Mouse (Mus musculus): ENCODE measurements around the gene Psors1c2. TPM values are rescaled to one million over a fixed set of nuclear protein-coding genes. Genes with fewer than 3 reads are reported as not detected.

Gene Psors1c2
- polyA plus RNA-seq, 1 experiment from 2014 or later: 0.51 TPM

- Histone ChIP-seq H3K4me2 (ENCODE audit: low read depth, low read length) (no peak overlapping the region), H3K4me1 (ENCODE audit: control insufficient read depth, insufficient read depth, low read length) (peaks cover 9% of the 10 kb centered on the region; the same call in 1 of the 2 replicates), H3K9me3 (ENCODE audit: control insufficient read depth, low read length) (no peaks in the 10 kb centered on the region), H3K27ac (ENCODE audit: low read depth, low read length) (no peak overlapping the region), H3K9ac (replicated peaks; ENCODE audit: low read depth, low read length) (no peak overlapping the region), H3K4me3 (ENCODE audit: low read depth, low read length) (no peak overlapping the region), H3K36me3 (ENCODE audit: control insufficient read depth, insufficient read depth, low read length) (no peaks in the 10 kb centered on the region), H3K27me3 (ENCODE audit: control insufficient read depth, insufficient read depth, low read length) (no peaks in the 10 kb centered on the region)
- 23% methylated on average over 2 of the region's 2 CpGs for WGBS
- ATAC-seq (ENCODE audit: low read depth): no peak
Measured at GRCm38 (mm10) chr17:35513886-35514285, 19.1 kb upstream of the Psors1c2 start.

DNA sequence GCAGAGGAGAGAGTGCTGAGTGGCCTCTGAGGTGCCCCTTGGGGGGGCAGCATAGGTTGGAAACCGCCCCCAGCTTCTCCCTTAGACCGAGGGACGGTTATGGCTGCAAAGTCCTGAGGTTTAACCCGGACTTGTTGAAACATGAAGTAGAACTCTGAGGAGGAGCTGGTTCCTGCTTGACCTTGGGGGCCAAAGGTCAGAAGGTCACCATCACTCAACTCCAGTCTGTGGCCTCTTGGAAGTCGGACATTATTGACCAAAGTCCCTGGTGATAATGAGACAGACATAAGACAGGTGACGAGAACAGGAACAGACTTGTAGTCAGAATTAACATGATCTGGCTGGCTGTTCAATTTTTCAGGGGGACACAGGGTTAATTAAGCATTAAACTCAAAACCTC, 18.2 kb upstream of the Psors1c2 start:
- Histone ChIP-seq H3K4me2 (ENCODE audit: low read depth, low read length) (no peak overlapping the region), H3K9me3 (ENCODE audit: control insufficient read depth, low read length) (no peaks in the 10 kb centered on the region), H3K9ac (replicated peaks; ENCODE audit: low read depth, low read length) (no peak overlapping the region), H3K4me3 (ENCODE audit: low read depth, low read length) (no peak overlapping the region), H3K4me1 (ENCODE audit: control insufficient read depth, insufficient read depth, low read length) (peaks cover 9% of the 10 kb centered on the region; the same call in 1 of the 2 replicates), H3K27ac (ENCODE audit: low read depth, low read length) (no peak overlapping the region), H3K36me3 (ENCODE audit: control insufficient read depth, insufficient read depth, low read length) (no peaks in the 10 kb centered on the region), H3K27me3 (ENCODE audit: control insufficient read depth, insufficient read depth, low read length) (no peaks in the 10 kb centered on the region)
- WGBS: 36% methylated on average over 6 of the region's 6 CpGs
- no peak for ATAC-seq (ENCODE audit: low read depth)

DNA sequence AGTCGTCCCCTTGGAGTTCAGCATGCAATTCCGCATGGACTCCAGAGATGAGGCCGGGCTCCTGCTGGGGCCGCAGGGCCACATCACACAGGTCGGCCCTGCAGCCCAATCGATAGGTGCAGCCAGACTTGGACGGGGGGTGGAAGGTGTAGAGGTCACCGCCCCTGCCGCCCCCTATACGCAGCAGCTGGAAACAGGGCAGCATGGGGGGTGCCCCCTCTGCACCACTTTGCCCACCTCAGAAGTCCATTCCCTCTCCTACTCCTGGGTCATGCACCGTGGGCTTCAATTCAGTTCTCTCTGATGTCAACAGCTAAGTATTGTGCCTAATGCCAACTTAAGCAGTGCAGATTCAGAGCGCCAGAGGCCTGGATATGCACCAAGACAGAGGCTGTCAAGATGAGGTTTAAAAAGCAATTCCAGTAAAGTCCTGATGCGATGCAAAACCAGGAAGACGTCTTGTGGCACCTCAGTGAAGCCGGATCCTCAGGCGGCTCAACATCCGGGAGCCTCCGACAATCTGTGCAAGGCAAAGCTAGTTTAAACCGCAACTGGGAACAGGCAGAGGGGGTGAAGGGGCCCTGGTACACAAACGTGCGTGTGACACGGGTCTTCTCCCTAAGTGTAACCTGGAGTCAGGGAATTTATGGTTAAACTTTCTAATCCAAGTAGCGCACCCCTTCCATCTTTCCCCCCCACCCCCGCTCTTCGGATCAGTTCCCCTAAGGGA, 16.9 kb upstream of the Psors1c2 start:
- Histone ChIP-seq H3K4me2 (ENCODE audit: low read depth, low read length) (peak overlapping the region; percentile 67), H3K4me1 (ENCODE audit: control insufficient read depth, insufficient read depth, low read length) (peaks cover 9% of the 10 kb centered on the region; the same call in 1 of the 2 replicates), H3K36me3 (ENCODE audit: control insufficient read depth, insufficient read depth, low read length) (no peaks in the 10 kb centered on the region), H3K9me3 (ENCODE audit: control insufficient read depth, low read length) (no peaks in the 10 kb centered on the region), H3K27ac (ENCODE audit: low read depth, low read length) (no peak overlapping the region), H3K4me3 (ENCODE audit: low read depth, low read length) (peak overlapping the region; percentile 47), H3K9ac (replicated peaks; ENCODE audit: low read depth, low read length) (0 out of 2 replicates have a peak overlapping the region, but pooled peaks have one; percentile 21), H3K27me3 (ENCODE audit: control insufficient read depth, insufficient read depth, low read length) (no peaks in the 10 kb centered on the region)
- ATAC-seq (ENCODE audit: low read depth): peak; percentile 14
- whole genome bisulfite sequencing: 6% methylated on average over 25 of the region's 25 CpGs

DNA sequence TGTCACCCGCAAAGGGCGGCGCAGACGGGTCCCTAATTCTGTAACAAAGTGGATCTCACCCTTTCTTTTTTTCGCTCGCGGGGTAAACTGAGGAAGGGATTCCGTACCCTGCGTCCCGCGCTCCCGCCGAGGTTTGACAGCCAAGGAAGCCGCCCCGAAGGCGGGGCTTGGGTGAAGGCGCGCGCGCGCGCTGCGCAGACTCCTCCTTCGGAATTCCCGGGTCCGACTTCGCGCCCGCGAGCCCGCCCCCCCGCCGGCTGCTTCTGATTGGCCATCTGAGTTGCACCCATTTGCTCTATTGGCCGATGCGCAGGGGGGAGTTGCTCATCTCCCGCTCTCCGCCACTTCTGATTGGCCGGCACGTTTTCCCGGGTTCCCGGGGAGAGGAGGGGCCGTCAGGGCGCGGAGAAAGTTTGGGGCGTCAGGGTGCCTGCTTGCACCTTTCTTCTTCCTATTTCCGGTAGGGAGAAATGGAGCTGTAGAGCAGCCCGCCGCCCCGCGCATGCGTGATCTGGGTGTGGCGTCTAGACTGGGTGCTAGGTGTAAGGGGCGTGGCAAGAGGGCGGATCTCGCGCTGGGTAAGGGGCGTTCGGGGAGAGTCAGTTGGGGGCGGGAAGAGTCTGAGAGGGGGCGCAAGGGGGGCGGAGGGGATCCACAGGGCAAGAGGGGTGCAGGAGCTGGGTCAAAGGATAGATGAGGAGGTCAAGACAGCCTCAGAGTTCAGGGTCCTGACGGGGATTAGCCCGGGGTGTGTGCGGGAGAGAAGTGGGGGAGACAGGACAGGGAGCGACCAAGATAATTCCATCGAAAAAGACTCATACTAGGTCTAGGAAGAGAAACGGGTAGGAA, 16.1 kb upstream of the Psors1c2 start, which contains the start of the genes Tcf19 and Cchcr1:
TSS of gene Tcf19 (minus strand) at position 173 of the 849 bp plus-strand sequence.
TSS of gene Cchcr1 (plus strand) at position 449 of the 849 bp plus-strand sequence.
- ATAC-seq (ENCODE audit: low read depth): peak; percentile 96
- Histone ChIP-seq H3K27me3 (ENCODE audit: control insufficient read depth, insufficient read depth, low read length) (no peaks in the 10 kb centered on the region), H3K4me3 (ENCODE audit: low read depth, low read length) (peak within 1 kb of the TSS; percentile 47), H3K4me1 (ENCODE audit: control insufficient read depth, insufficient read depth, low read length) (peaks cover 9% of the 10 kb centered on the region; the same call in 1 of the 2 replicates), H3K27ac (ENCODE audit: low read depth, low read length) (no peak within 1 kb of the TSS), H3K9me3 (ENCODE audit: control insufficient read depth, low read length) (no peaks in the 10 kb centered on the region), H3K36me3 (ENCODE audit: control insufficient read depth, insufficient read depth, low read length) (no peaks in the 10 kb centered on the region), H3K4me2 (ENCODE audit: low read depth, low read length) (peak within 1 kb of the TSS; percentile 67), H3K9ac (replicated peaks; ENCODE audit: low read depth, low read length) (peak within 1 kb of the TSS; percentile 37)
- WGBS: under 1% methylated on average over 65 of the region's 67 CpGs

- Histone ChIP-seq H3K4me1 (ENCODE audit: control insufficient read depth, insufficient read depth, low read length) (peaks cover 9% of the 10 kb centered on the region; the same call in 1 of the 2 replicates), H3K36me3 (ENCODE audit: control insufficient read depth, insufficient read depth, low read length) (no peaks in the 10 kb centered on the region), H3K9ac (replicated peaks; ENCODE audit: low read depth, low read length) (no peak overlapping the region; the same call in 1 of the 2 replicates), H3K9me3 (ENCODE audit: control insufficient read depth, low read length) (no peaks in the 10 kb centered on the region), H3K27ac (ENCODE audit: low read depth, low read length) (no peak overlapping the region), H3K4me2 (ENCODE audit: low read depth, low read length) (peak overlapping the region; percentile 67), H3K27me3 (ENCODE audit: control insufficient read depth, insufficient read depth, low read length) (no peaks in the 10 kb centered on the region), H3K4me3 (ENCODE audit: low read depth, low read length) (peak overlapping the region; percentile 47)
- WGBS: 8% methylated on average over 12 of the region's 12 CpGs
- no peak for ATAC-seq (ENCODE audit: low read depth)
Measured at GRCm38 (mm10) chr17:35517526-35517925, 15.5 kb upstream of the Psors1c2 start.

- Histone ChIP-seq H3K36me3 (ENCODE audit: control insufficient read depth, insufficient read depth, low read length) (no peaks in the 10 kb centered on the region), H3K27me3 (ENCODE audit: control insufficient read depth, insufficient read depth, low read length) (no peaks in the 10 kb centered on the region), H3K4me3 (ENCODE audit: low read depth, low read length) (no peak overlapping the region), H3K9ac (replicated peaks; ENCODE audit: low read depth, low read length) (no peak overlapping the region), H3K9me3 (ENCODE audit: control insufficient read depth, low read length) (no peaks in the 10 kb centered on the region), H3K4me1 (ENCODE audit: control insufficient read depth, insufficient read depth, low read length) (no peaks in the 10 kb centered on the region), H3K27ac (ENCODE audit: low read depth, low read length) (no peak overlapping the region), H3K4me2 (ENCODE audit: low read depth, low read length) (no peak overlapping the region)
- ATAC-seq (ENCODE audit: low read depth): no peak
- 84% methylated on average over 9 of the region's 9 CpGs for WGBS
Measured at GRCm38 (mm10) chr17:35524354-35524753, 8.6 kb upstream of the Psors1c2 start.

GRCm38 (mm10) chr17:35526644-35527043, 6.4 kb upstream of the Psors1c2 start:
- WGBS: 84% methylated on average over 8 of the region's 8 CpGs
- no peak overlapping the region for H3K4me3 ChIP-seq (ENCODE audit: low read depth, low read length)
- ATAC-seq (ENCODE audit: low read depth): no peak

DNA sequence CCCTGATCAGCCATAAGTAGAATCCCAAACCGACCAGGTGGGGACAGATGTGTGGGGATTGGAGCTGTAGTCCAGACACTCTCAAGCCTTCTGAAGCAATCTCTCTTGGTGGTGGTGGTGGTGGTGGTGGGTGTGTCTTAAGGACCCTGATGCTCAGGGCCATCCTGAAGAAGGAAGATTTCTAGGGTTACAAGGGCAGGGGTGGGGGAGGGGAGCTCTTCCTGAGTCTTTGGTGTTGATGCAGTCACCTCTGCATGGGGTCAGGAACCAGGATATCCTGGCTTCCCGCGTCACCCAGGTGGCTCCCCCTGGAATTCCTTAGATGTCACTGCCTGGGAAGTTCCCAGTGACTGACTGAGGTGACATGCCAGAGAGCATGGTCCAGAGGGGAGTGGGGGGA, 641 bp upstream of the Psors1c2 start:
- H3K36me3 ChIP-seq (ENCODE audit: control insufficient read depth, insufficient read depth, low read length): no peaks in the 10 kb centered on the region
- no peak overlapping the region for H3K9ac ChIP-seq (replicated peaks; ENCODE audit: low read depth, low read length)
- H3K4me3 ChIP-seq (ENCODE audit: low read depth, low read length): no peak overlapping the region
- no peaks in the 10 kb centered on the region for H3K9me3 ChIP-seq (ENCODE audit: control insufficient read depth, low read length)
- ATAC-seq (ENCODE audit: low read depth): no peak
- no peak overlapping the region for H3K27ac ChIP-seq (ENCODE audit: low read depth, low read length)
- H3K4me2 ChIP-seq (ENCODE audit: low read depth, low read length): no peak overlapping the region
- no peaks in the 10 kb centered on the region for H3K4me1 ChIP-seq (ENCODE audit: control insufficient read depth, insufficient read depth, low read length)
- no peaks in the 10 kb centered on the region for H3K27me3 ChIP-seq (ENCODE audit: control insufficient read depth, insufficient read depth, low read length)
- 11% methylated on average over 3 of the region's 3 CpGs for WGBS

More at GRCm38 (mm10) chr17:35526644-35527043, 6.4 kb upstream of the Psors1c2 start:
- H3K4me2 ChIP-seq (ENCODE audit: low read depth, low read length): no peak overlapping the region
- H3K9ac ChIP-seq (replicated peaks; ENCODE audit: low read depth, low read length): no peak overlapping the region
- H3K36me3 ChIP-seq (ENCODE audit: control insufficient read depth, insufficient read depth, low read length): no peaks in the 10 kb centered on the region
- H3K9me3 ChIP-seq (ENCODE audit: control insufficient read depth, low read length): no peaks in the 10 kb centered on the region
- no peaks in the 10 kb centered on the region for H3K27me3 ChIP-seq (ENCODE audit: control insufficient read depth, insufficient read depth, low read length)
- H3K27ac ChIP-seq (ENCODE audit: low read depth, low read length): no peak overlapping the region
- H3K4me1 ChIP-seq (ENCODE audit: control insufficient read depth, insufficient read depth, low read length): no peaks in the 10 kb centered on the region
